Mouse (Mus musculus) bone marrow, adult 2 months (tissue): ENCODE results near the gene Ankrd50.

Source experiments
- CTCF ChIP-seq: fragments of 200-500 bp; IDR thresholded peaks from 2 replicates; pipeline ENCODE4 v1.5.1; 2011; ENCODE audit warnings: low read length, control low read depth; ENCODE audit not compliant: control insufficient read depth, insufficient read depth
- POLR2A ChIP-seq: fragments of 200-500 bp; IDR thresholded peaks from 2 replicates; pipeline ENCODE4 v1.6.1; 2011; ENCODE audit warnings: low read depth, mild to moderate bottlenecking, control low read depth, low read length, borderline replicate concordance; ENCODE audit not compliant: control insufficient read depth

DNA sequence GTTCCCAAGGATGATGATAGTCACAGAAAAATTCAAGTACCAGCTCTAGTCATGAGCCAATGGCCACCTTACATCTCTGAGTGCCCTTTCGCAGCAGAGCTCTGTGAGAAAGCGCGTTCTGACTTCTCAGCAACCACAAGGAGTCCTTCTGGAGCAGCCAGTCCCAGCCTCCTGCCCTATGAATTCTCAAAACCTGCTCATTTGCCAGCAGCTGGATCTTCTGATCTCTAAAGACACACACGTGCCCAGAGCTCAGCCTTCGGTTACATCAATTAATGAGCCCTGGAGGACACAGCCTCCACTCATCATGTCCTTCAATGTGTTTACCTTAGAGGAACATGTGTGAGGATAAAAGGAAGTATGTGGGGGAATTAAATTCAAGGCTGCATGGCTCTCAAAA lies 53.2 kb downstream of the Ankrd50 start:
- TF ChIP-seq CTCF (no peak), POLR2A (no peak)
